Mouse (Mus musculus) kidney, postnatal 0 days (tissue): ENCODE data around the gene Ociad2. TPM values are rescaled to one million over a fixed set of nuclear protein-coding genes. Genes with fewer than 3 reads are reported as not detected.

ENCODE experiments used
- ATAC-seq: fragments of 200-750 bp; cut with Nextera tagmentation; replicated peaks from 2 replicates; pipeline ENCODE4 v1.8.0; 2017; ENCODE audit warnings: low read depth, moderate number of reproducible peaks, moderate TSS enrichment, moderate library complexity; ENCODE audit not compliant: low FRiP score
- DNase-seq: peaks from one replicate; pipeline ENCODE4 v3.0.0-alpha.2; 2016; ENCODE audit warnings: low spot score
- H3K27ac ChIP-seq: fragments of 300-500 bp; sonication (generic); 2 replicates; pipeline ENCODE4 v1.5.1; 2014; ENCODE audit warnings: mild to moderate bottlenecking
- H3K27me3 ChIP-seq: fragments of 300-500 bp; sonication (generic); 2 replicates; pipeline ENCODE4 v1.6.1; 2014; ENCODE audit warnings: low read length, mixed read lengths; ENCODE audit not compliant: insufficient read depth
- H3K36me3 ChIP-seq: fragments of 300-500 bp; sonication (generic); 2 replicates; pipeline ENCODE4 v1.6.1; 2014; ENCODE audit warnings: low read length, mixed read lengths; ENCODE audit not compliant: insufficient read depth
- H3K4me1 ChIP-seq: fragments of 300-500 bp; sonication (generic); replicated peaks from 2 replicates; pipeline ENCODE4 v1.6.1; 2014; ENCODE audit warnings: antibody characterized with exemption, low read length, mixed read lengths; ENCODE audit not compliant: insufficient read depth
- H3K4me2 ChIP-seq: fragments of 300-500 bp; sonication (generic); 2 replicates; pipeline ENCODE4 v1.6.1; 2014; ENCODE audit warnings: mild to moderate bottlenecking, low read length, moderate library complexity, mixed read lengths
- H3K4me3 ChIP-seq: fragments of 300-500 bp; sonication (generic); replicated peaks from 2 replicates; pipeline ENCODE4 v1.5.1; 2014; ENCODE audit warnings: low read depth, low read length
- H3K9ac ChIP-seq: fragments of 300-500 bp; sonication (generic); 2 replicates; pipeline ENCODE4 v1.6.1; 2014; ENCODE audit warnings: low read depth, low read length
- H3K9me3 ChIP-seq: fragments of 300-500 bp; sonication (generic); replicated peaks from 2 replicates; pipeline ENCODE4 v1.6.1; 2016; ENCODE audit warnings: low read length, inconsistent platforms, mixed read lengths
- CTCF ChIP-seq: IDR thresholded peaks from 2 replicates; pipeline ENCODE4 v1.5.1; 2016; ENCODE audit warnings: antibody characterized with exemption, low read depth, mild to moderate bottlenecking, moderate library complexity
- WGBS: fragments of 180-500 bp; shearing (Covaris S2); extraction: QIAGEN DNeasy Blood & Tissue Kit; methylation state at CpG from one replicate; pipeline ENCODE4 v1.1.7; 2014; 5-methylcytosine and 5-hydroxymethylcytosine counted together
- polyA plus RNA-seq: library from polyadenylated mRNA; unstranded; fragments of >200 nt; fragmentation: Nextera tagmentation; extraction: Ambion mirVana; gene quantifications from 2 replicates; pipeline ENCODE4 v1.2.1, GENCODE M21; 2015

Gene Ociad2
- polyA plus RNA-seq, 1 experiment from 2014 or later: 27.4 TPM

DNA sequence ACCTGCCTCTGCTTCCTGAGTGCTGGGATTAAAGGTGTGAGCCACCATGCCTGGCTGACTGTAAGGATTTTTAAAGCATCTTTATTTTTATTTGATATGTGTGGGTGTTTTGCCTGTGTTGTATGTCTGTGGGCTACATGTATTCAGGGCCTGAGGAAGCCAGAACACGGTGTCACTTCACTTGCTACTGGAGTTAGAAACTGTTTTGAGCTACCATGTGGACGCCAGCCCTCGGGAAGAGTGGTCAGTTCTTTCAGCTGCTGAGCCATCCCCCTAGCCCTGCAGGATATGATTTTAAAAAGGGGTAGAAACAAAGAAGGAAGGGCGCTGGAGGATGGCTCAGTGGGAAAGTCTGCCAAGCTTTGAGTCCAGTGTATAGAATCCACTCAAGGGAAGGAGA is 44.9 kb downstream of the Ociad2 start:
- no peaks in the 10 kb centered on the region for H3K9me3 ChIP-seq
- no peak for TF ChIP-seq CTCF
- DNase-seq: no peak
- no peak overlapping the region for H3K4me2 ChIP-seq
- no peak overlapping the region for H3K4me3 ChIP-seq
- ATAC-seq: no peak
- WGBS: 90% methylated on average over 4 of the region's 4 CpGs
- no peak overlapping the region for H3K9ac ChIP-seq
- H3K4me1 ChIP-seq: 0 out of 2 replicates have a peak, but pooled peaks cover 3% of the 10 kb centered on the region
- peaks cover 25% of the 10 kb centered on the region; the same call in 1 of the 2 replicates for H3K36me3 ChIP-seq
- no peaks in the 10 kb centered on the region for H3K27me3 ChIP-seq
- no peak overlapping the region for H3K27ac ChIP-seq

DNA sequence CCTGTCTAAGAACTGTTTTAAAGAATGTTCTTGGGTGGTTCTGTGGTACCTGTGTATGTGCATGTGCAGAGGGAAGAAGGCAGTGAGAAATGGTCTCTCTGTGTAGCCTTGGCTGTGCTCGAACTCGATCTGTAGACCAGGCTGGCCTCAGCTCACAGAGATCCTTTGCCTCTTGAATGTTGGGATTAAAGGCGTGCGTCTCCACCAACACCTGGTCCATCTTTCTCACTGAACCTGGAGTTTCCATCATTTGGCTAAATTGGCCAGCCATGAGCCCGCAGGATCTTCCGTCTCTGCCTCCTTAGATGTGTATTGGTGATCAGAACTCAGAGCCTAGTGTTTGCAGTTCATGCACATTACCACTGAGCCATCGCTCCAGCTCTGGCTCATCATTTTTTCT is 45.8 kb downstream of the Ociad2 start:
- WGBS: 96% methylated on average over 7 of the region's 7 CpGs
- DNase-seq (no peak), ATAC-seq (no peak)

DNA sequence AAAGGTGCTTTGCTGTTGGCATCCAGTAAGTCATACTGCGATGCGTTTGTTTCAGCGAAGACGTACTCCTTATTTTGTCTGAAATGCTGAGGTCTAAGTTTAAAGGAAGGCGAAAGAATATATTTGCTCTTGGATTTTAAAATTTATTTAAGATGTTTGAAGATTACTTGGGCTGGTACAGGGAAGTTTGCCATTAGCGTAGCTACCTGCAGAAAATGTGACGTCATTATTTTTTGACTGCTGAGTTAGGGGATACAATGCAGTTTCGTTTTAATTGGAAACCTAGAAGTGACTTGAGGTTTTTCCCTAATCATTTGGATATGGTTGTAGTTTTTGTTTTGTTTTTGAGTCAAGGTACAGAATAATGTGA is 47.4 kb downstream of the Ociad2 start:
- ATAC-seq: no peak
- H3K27me3 ChIP-seq: no peaks in the 10 kb centered on the region
- H3K27ac ChIP-seq: peak overlapping the region; percentile 94
- H3K4me1 ChIP-seq: 0 out of 2 replicates have a peak, but pooled peaks cover 3% of the 10 kb centered on the region
- H3K4me3 ChIP-seq: peak overlapping the region; percentile 96
- DNase-seq: peak; percentile 18
- H3K4me2 ChIP-seq: peak overlapping the region; percentile 73
- H3K9me3 ChIP-seq: no peaks in the 10 kb centered on the region
- WGBS: 10% methylated on average over 8 of the region's 8 CpGs
- H3K36me3 ChIP-seq: 0 out of 2 replicates have a peak, but pooled peaks cover 16% of the 10 kb centered on the region
- no peak for TF ChIP-seq CTCF
- H3K9ac ChIP-seq: peak overlapping the region; percentile 82

More for the DNA sequence above, 45.8 kb downstream of the Ociad2 start:
- Histone ChIP-seq H3K4me3 (no peak overlapping the region), H3K9me3 (no peaks in the 10 kb centered on the region), H3K27ac (no peak overlapping the region), H3K36me3 (0 out of 2 replicates have a peak, but pooled peaks cover 19% of the 10 kb centered on the region), H3K27me3 (no peaks in the 10 kb centered on the region), H3K4me2 (no peak overlapping the region), H3K9ac (no peak overlapping the region), H3K4me1 (0 out of 2 replicates have a peak, but pooled peaks cover 3% of the 10 kb centered on the region)
- no peak for TF ChIP-seq CTCF

DNA sequence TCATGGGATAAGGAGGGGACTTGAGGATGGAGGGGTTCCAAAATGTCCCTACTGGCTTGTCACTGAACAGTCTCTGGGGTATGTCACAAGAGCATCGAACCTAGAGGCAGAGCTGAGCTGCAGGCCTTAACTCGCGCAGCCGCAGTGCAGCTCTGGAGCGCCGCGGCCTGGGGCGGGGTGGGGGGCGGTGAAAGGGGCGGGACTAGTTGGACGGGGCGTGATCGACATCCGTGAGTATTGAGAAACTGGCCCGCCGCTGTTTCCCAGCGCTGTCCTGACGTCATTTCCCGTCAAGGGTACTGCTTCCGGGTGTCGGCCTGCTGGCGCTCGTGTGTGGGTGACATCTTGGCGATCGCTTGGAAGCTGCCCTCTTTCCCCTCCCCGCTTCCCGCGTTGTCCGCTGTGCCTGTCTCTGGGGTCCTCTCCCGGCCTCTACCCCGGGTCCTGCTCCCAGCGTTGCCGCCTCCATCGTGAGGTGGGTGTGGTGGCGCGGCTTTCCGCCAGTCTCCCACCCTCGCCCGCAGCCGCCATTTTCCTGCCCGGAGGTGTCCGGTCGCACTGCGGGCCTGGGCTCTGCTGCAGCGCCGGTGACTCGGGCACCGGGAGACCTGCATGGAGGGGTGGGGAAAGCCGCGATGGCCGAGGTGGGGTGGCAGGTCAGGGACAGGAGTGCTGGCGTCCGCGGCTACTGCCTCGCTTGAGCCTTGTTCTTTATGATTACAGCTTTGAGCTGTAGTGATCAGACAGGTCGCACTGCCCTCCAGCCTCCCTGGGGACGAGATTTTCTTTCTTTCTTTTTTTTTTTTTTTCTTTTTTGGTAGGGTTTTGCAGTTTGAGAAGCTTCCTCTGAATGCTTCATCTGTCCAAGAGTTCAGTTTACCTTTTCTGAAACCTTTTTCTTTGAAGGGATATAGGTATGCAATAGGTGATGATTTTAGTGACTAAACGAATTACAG is 48.0 kb downstream of the Ociad2 start, which contains the start of gene Ociad1:
Gene Ociad1, plus strand, starts transcription at position 283 of the 956 bp plus-strand sequence.
- DNase-seq (peak; percentile 99), ATAC-seq (peak; percentile 99)
- H3K4me2 ChIP-seq: peak within 1 kb of the TSS; percentile 73
- H3K9ac ChIP-seq: peak within 1 kb of the TSS; percentile 82
- 0 out of 2 replicates have a peak, but pooled peaks cover 16% of the 10 kb centered on the region for H3K36me3 ChIP-seq
- TF ChIP-seq CTCF: peak; percentile 3; the same call in 1 of the 2 replicates
- no peaks in the 10 kb centered on the region for H3K9me3 ChIP-seq
- WGBS: under 1% methylated on average over 48 of the region's 58 CpGs
- peak within 1 kb of the TSS; percentile 96 for H3K4me3 ChIP-seq
- H3K27me3 ChIP-seq: no peaks in the 10 kb centered on the region
- H3K27ac ChIP-seq: peak within 1 kb of the TSS; percentile 94
- 0 out of 2 replicates have a peak, but pooled peaks cover 3% of the 10 kb centered on the region for H3K4me1 ChIP-seq

DNA sequence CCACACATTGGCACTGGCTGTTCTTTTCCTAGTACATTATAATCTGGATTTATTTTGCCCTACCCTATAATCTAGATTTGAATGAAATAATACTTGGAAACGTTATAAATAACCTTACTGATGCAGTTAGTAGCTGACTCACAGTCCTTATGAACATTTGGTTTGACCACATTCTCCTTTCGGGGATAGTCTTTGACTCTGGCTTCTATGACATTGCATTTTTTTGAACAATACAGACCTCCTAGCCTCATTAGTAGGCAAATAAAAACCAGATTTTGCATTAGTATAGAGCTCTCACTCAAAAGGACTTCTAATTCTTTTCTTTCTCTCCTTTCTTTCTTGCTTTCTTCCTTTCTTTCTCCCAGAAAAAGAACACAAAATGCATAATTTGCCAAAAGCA is 50.9 kb downstream of the Ociad2 start:
- H3K9ac ChIP-seq: no peak overlapping the region
- H3K4me2 ChIP-seq: no peak overlapping the region
- H3K36me3 ChIP-seq: 0 out of 2 replicates have a peak, but pooled peaks cover 2% of the 10 kb centered on the region
- no peak for DNase-seq
- ATAC-seq: no peak
- no peaks in the 10 kb centered on the region for H3K4me1 ChIP-seq
- no peak overlapping the region for H3K27ac ChIP-seq
- no peak overlapping the region for H3K4me3 ChIP-seq
- 68% methylated on average over 2 of the region's 2 CpGs for WGBS
- H3K9me3 ChIP-seq: no peaks in the 10 kb centered on the region
- no peak for TF ChIP-seq CTCF
- no peaks in the 10 kb centered on the region for H3K27me3 ChIP-seq

DNA sequence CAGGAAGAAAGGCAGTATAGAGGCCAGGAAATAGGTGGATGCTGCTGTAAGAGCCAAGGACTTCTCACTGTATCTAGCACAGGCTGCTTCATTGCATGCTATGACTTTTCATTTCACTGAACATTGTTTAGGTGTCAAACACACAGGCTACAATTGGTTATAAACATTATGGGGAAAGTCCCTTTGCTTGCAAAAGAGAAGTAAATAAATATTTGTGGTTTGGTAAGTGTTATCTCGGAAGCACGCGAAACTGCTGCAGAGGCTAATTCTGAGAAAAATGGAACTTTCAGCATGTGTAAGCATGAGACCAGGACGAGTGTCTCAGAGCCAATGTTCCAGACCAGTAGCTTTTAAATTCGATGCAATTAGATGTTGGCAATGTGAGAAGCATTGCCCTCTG is 54.2 kb downstream of the Ociad2 start:
- no peak for DNase-seq
- ATAC-seq: no peak
- Histone ChIP-seq H3K9me3 (no peaks in the 10 kb centered on the region), H3K4me1 (no peaks in the 10 kb centered on the region), H3K27ac (no peak overlapping the region), H3K4me2 (no peak overlapping the region), H3K9ac (no peak overlapping the region), H3K36me3 (no peaks in the 10 kb centered on the region), H3K4me3 (no peak overlapping the region), H3K27me3 (no peaks in the 10 kb centered on the region)
- no peak for TF ChIP-seq CTCF
- WGBS: 52% methylated on average over 5 of the region's 5 CpGs
